Mouse (Mus musculus): ENCODE data around the gene Slmap. TPM values are rescaled to one million over a fixed set of nuclear protein-coding genes. Genes with fewer than 3 reads are reported as not detected.

The Slmap gene
- polyA plus RNA-seq, 1 experiment from 2014 or later, result 11.3 TPM

DNA sequence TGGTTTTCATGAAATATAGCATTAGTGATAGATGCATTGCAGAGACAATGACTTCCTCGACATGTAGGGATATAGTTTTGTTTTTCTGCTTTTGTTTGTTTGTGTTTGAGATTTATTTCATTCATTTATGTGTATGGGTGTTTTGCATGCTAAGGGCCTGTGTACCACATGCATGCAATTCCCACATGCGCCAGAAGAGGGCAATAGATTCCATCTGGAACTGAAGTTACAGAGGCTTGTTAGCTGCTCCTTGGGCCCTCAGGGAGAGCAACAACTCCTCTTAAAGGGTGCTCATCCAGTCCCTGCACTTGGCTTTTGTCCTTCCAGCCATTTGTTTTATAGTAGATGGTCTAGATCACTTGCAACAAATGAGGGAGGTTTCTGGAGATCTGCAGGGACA is 158.1 kb downstream of the Slmap start:
- no peak overlapping the region for H3K9ac ChIP-seq (ENCODE audit: low read depth, low read length)
- H3K4me3 ChIP-seq (ENCODE audit: low read depth, low read length), result no peak overlapping the region
- H3K27me3 ChIP-seq (ENCODE audit: control insufficient read depth, insufficient read depth, low read depth, low read length), result no peaks in the 10 kb centered on the region
- H3K9me3 ChIP-seq (replicated peaks; ENCODE audit: control insufficient read depth, low read length, poor library complexity, severe bottlenecking), result no peaks in the 10 kb centered on the region
- H3K4me2 ChIP-seq (ENCODE audit: low read length), result no peak overlapping the region
- no peak for ATAC-seq
- whole genome bisulfite sequencing, result 10% methylated on average over 2 of the region's 2 CpGs
- H3K36me3 ChIP-seq (ENCODE audit: control insufficient read depth, insufficient read depth, low read length), result no peaks in the 10 kb centered on the region
- H3K4me1 ChIP-seq (ENCODE audit: control insufficient read depth, insufficient read depth, low read length), result no peaks in the 10 kb centered on the region
- no peak overlapping the region for H3K27ac ChIP-seq (ENCODE audit: low read length)

Other genes with a start within 250 kb of the Slmap start
- 15.2 and 17.3 TPM in 2 replicates for gene Dennd6a, start 38.9 kb upstream of the Slmap start, polyA plus RNA-seq (2015; fragmentation: Nextera tagmentation; extraction: Ambion mirVana)
- gene Arf4, start 103.1 kb upstream of the Slmap start, polyA plus RNA-seq (2015; fragmentation: Nextera tagmentation; extraction: Ambion mirVana), result 505 and 541 TPM in 2 replicates
- 12.2 and 12.5 TPM in 2 replicates for gene Pde12, start 135.0 kb upstream of the Slmap start, polyA plus RNA-seq (2015; fragmentation: Nextera tagmentation; extraction: Ambion mirVana)
- 0.11 and 0.19 TPM in 2 replicates for gene Dnah12, start 158.3 kb upstream of the Slmap start, polyA plus RNA-seq (2015; fragmentation: Nextera tagmentation; extraction: Ambion mirVana)